Mouse (Mus musculus) megakaryocyte, embryonic 14.5 days (primary cell): Measurements from ENCODE around the gene Isy1.

Source experiments
- FLI1 ChIP-seq: IDR thresholded peaks from 2 replicates; pipeline ENCODE4 v1.6.1; 2012; ENCODE audit warnings: low read length, inconsistent platforms, mixed read lengths
- GATA1 ChIP-seq: IDR thresholded peaks from 3 replicates; pipeline ENCODE4 v1.6.1; 2012; ENCODE audit warnings: mixed read lengths, low read length, inconsistent platforms, borderline replicate concordance

DNA sequence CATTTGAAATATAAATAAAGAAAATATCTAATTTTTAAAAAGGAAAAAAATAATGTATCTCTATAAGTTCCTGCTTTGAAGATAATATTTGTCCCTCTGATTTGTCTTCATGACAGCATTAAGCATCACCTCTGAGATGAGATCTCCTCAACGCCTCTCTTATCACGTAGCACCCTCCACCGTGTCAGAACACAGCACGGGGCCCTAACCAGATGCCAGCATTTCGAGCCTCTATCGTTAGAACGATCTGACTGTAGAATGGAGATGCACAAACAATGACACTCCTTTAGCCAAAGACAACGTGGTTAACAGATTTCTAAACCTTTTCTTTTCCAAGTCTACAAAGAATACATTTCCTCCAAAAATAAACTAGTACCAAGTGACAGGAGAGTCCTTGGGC is 54.6 kb downstream of the Isy1 start:
- no peak for TF ChIP-seq GATA1
- TF ChIP-seq FLI1: no peak
